Mouse (Mus musculus): ENCODE measurements around the gene Dgcr8. TPM values are rescaled to one million over a fixed set of nuclear protein-coding genes. Genes with fewer than 3 reads are reported as not detected.

Dgcr8 gene
- polyA plus RNA-seq, 1 experiment from 2014 or later, result 29.0 TPM

DNA sequence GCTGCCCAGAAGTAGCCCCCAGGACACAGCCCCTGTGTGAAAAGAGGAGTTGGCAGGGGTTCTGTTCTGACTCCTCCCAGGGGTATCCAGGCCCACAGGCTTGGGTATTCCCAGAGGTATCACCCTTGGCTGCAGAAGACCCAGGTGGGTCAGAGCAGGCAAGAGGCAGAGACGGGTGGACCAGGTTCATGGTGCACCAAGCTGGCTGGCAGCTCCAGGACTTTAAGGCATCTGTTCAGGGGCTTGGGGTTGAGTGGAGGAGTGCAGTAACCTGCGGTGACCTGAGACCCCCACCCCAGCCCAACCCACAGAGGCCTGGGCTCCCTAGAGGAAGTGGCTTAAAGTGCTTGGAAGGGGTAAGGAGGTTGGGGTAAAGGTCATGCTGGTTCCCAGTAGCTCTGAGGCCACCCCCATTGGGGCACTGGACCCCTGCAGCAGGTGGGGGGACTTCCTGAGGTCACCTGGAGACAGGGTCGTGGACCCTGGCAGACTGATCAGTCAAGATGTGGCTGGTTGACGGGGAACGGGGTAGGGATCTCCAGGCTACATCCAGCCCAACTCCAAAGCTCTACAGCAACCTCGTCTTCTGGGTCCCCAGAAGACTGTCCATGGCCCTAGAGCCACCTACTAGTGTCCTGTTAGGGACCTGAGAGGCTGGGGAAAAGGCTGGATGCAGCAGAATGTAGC, 68.0 kb downstream of the Dgcr8 start:
- ATAC-seq (replicated peaks; ENCODE audit: low FRiP score) (no peak), DNase-seq (ENCODE audit: low spot score) (no peak)
- Histone ChIP-seq H3K4me1 (replicated peaks; ENCODE audit: control insufficient read depth, insufficient read depth, low read length) (0 out of 2 replicates have a peak, but pooled peaks cover 4% of the 10 kb centered on the region), H3K36me3 (ENCODE audit: control insufficient read depth, insufficient read depth, low read length) (peaks cover 8% of the 10 kb centered on the region; the same call in 1 of the 2 replicates), H3K27me3 (replicated peaks; ENCODE audit: control insufficient read depth, insufficient read depth, low read length) (no peaks in the 10 kb centered on the region), H3K4me2 (no peak overlapping the region), H3K4me3 (ENCODE audit: low read depth, low read length) (no peak overlapping the region), H3K9ac (ENCODE audit: low read depth, low read length) (no peak overlapping the region), H3K27ac (ENCODE audit: low read depth, low read length) (no peak overlapping the region), H3K9me3 (ENCODE audit: control insufficient read depth, low read length) (no peaks in the 10 kb centered on the region)
- WGBS, result 74% methylated on average over 6 of the region's 6 CpGs

DNA sequence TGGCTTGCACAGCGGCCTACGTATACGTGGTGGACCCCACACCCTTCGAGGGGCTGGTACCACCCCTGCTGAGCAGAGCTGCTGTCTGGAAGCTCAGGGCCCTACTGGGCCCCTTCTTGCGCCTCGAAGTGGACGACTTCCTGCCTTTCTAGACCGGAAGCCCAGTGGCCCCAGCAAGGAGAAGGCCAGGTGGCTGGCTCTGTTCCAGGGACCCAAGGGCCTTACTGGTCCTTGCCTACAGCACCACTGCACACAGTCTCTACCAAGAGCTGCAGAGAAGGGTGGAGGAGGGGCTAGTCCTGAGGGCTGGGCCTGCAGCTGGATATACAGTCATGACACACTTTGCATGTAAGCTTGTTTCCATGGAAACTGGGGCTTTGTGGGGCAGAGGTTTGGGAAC, 69.0 kb downstream of the Dgcr8 start:
- Histone ChIP-seq H3K4me3 (ENCODE audit: low read depth, low read length) (no peak overlapping the region), H3K36me3 (ENCODE audit: control insufficient read depth, insufficient read depth, low read length) (peaks cover 8% of the 10 kb centered on the region; the same call in 1 of the 2 replicates), H3K4me2 (no peak overlapping the region), H3K9me3 (ENCODE audit: control insufficient read depth, low read length) (no peaks in the 10 kb centered on the region), H3K4me1 (replicated peaks; ENCODE audit: control insufficient read depth, insufficient read depth, low read length) (0 out of 2 replicates have a peak, but pooled peaks cover 4% of the 10 kb centered on the region), H3K27me3 (replicated peaks; ENCODE audit: control insufficient read depth, insufficient read depth, low read length) (no peaks in the 10 kb centered on the region), H3K27ac (ENCODE audit: low read depth, low read length) (no peak overlapping the region), H3K9ac (ENCODE audit: low read depth, low read length) (no peak overlapping the region)
- WGBS, result 53% methylated on average over 8 of the region's 8 CpGs
- DNase-seq (ENCODE audit: low spot score) (no peak), ATAC-seq (replicated peaks; ENCODE audit: low FRiP score) (peak; percentile 61)

DNA sequence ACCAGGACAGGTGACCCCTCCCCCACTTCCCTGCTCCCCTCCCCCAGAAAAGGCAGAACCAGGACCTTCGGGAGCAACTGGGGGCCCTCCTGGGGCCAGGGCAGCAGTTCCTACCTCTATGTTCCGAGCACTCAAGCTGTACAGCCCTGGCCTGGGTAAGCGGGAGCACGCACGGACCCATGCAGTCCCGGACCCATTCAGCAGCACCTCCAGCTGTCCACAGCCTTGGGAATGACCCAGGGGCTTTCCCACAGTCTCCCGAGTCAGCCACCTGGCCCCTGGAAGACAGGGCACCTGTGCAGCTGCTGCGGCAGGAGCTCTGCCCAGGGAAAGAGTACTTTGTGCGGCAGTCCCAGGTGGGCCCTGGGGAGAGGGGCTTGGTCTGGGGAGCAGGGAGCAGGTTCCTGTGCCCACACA, 70.5 kb downstream of the Dgcr8 start:
- Histone ChIP-seq H3K4me3 (ENCODE audit: low read depth, low read length) (no peak overlapping the region), H3K4me1 (replicated peaks; ENCODE audit: control insufficient read depth, insufficient read depth, low read length) (0 out of 2 replicates have a peak, but pooled peaks cover 4% of the 10 kb centered on the region), H3K4me2 (no peak overlapping the region), H3K9me3 (ENCODE audit: control insufficient read depth, low read length) (no peaks in the 10 kb centered on the region), H3K36me3 (ENCODE audit: control insufficient read depth, insufficient read depth, low read length) (0 out of 2 replicates have a peak, but pooled peaks cover 3% of the 10 kb centered on the region), H3K9ac (ENCODE audit: low read depth, low read length) (no peak overlapping the region), H3K27me3 (replicated peaks; ENCODE audit: control insufficient read depth, insufficient read depth, low read length) (no peaks in the 10 kb centered on the region), H3K27ac (ENCODE audit: low read depth, low read length) (no peak overlapping the region)
- DNase-seq (ENCODE audit: low spot score) (no peak), ATAC-seq (replicated peaks; ENCODE audit: low FRiP score) (no peak)
- 77% methylated on average over 9 of the region's 9 CpGs for WGBS

DNA sequence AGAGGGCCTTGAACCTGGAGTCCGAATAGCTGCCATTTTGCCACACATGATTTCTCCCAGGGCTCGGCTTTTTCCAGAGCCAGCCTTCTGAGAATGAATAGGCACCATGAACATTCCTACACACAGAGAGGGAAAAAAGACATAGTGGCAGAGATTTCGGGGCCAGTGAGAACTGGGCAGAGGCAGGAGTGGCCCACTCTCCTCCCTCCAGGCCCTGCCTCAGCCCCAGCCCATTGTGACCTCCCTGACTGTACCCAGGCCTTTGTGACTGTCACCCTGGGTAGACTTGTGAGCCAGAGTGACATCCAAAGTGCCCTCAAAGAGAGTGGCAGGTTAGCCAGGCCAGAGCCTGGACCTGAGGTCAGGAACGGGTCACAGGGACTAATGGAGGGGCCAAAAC, 71.5 kb downstream of the Dgcr8 start, which contains the start of gene Ccdc188:
Gene Ccdc188, plus strand, starts transcription at position 301 of the 400 bp plus-strand sequence.
- ATAC-seq (replicated peaks; ENCODE audit: low FRiP score) (no peak), DNase-seq (ENCODE audit: low spot score) (no peak)
- Histone ChIP-seq H3K36me3 (ENCODE audit: control insufficient read depth, insufficient read depth, low read length) (0 out of 2 replicates have a peak, but pooled peaks cover under 1% of the 10 kb centered on the region), H3K9me3 (ENCODE audit: control insufficient read depth, low read length) (no peaks in the 10 kb centered on the region), H3K4me1 (replicated peaks; ENCODE audit: control insufficient read depth, insufficient read depth, low read length) (0 out of 2 replicates have a peak, but pooled peaks cover 4% of the 10 kb centered on the region), H3K4me3 (ENCODE audit: low read depth, low read length) (no peak within 1 kb of the TSS), H3K27me3 (replicated peaks; ENCODE audit: control insufficient read depth, insufficient read depth, low read length) (no peaks in the 10 kb centered on the region), H3K4me2 (no peak within 1 kb of the TSS), H3K9ac (ENCODE audit: low read depth, low read length) (no peak within 1 kb of the TSS), H3K27ac (ENCODE audit: low read depth, low read length) (no peak within 1 kb of the TSS)
- WGBS, result 86% methylated on average over 4 of the region's 4 CpGs

DNA sequence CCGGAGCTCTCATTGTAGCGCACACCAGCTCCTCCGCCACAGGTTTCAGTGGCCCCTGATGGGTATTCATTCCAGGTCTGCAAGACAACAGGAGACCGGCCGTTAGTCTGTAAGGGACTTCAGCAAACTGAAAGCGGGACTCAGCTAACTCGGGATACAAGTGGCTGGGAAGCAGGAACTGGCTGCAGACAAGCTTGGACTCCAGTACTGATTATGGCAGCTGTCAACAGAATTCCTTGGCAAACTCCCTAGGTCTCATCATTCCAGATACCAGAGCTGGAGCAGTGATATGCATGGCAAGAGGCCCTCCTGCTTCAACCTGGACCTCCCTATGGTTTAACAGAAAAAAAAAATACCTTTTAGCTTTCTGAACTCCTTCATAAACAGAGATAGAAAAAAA, 74.2 kb downstream of the Dgcr8 start:
- DNase-seq (ENCODE audit: low spot score) (no peak), ATAC-seq (replicated peaks; ENCODE audit: low FRiP score) (no peak)
- no peaks in the 10 kb centered on the region for H3K36me3 ChIP-seq (ENCODE audit: control insufficient read depth, insufficient read depth, low read length)
- no peak overlapping the region for H3K9ac ChIP-seq (ENCODE audit: low read depth, low read length)
- 79% methylated on average over 7 of the region's 7 CpGs for WGBS
- H3K4me3 ChIP-seq (ENCODE audit: low read depth, low read length), result no peak overlapping the region
- H3K27me3 ChIP-seq (replicated peaks; ENCODE audit: control insufficient read depth, insufficient read depth, low read length), result no peaks in the 10 kb centered on the region
- H3K9me3 ChIP-seq (ENCODE audit: control insufficient read depth, low read length), result no peaks in the 10 kb centered on the region
- no peak overlapping the region for H3K27ac ChIP-seq (ENCODE audit: low read depth, low read length)
- no peak overlapping the region for H3K4me2 ChIP-seq
- 0 out of 2 replicates have a peak, but pooled peaks cover 3% of the 10 kb centered on the region for H3K4me1 ChIP-seq (replicated peaks; ENCODE audit: control insufficient read depth, insufficient read depth, low read length)

DNA sequence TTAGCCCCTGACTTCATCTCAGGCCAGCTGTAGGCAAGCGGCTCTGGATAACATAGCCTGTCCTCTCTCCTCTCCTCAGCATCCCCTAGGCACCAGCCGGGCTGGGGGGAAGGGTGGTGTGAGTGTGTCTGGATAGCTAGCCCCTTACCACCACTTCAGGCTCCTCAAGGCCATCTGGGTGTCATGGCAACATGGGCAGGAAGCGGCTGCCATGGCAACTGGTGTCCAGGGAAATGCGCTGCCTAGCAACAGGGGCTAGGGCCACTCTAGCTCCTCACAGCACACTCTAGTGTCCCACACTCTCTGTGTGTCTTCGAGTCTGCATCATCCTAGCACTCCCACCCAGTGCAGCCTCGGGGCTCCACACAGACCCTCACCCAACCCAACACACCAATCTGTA, 75.4 kb downstream of the Dgcr8 start:
- DNase-seq (ENCODE audit: low spot score) (no peak), ATAC-seq (replicated peaks; ENCODE audit: low FRiP score) (no peak)
- no peak overlapping the region for H3K27ac ChIP-seq (ENCODE audit: low read depth, low read length)
- H3K27me3 ChIP-seq (replicated peaks; ENCODE audit: control insufficient read depth, insufficient read depth, low read length), result no peaks in the 10 kb centered on the region
- WGBS, result 62% methylated on average over 6 of the region's 6 CpGs
- H3K4me3 ChIP-seq (ENCODE audit: low read depth, low read length), result no peak overlapping the region
- no peak overlapping the region for H3K4me2 ChIP-seq
- no peaks in the 10 kb centered on the region for H3K9me3 ChIP-seq (ENCODE audit: control insufficient read depth, low read length)
- no peak overlapping the region for H3K9ac ChIP-seq (ENCODE audit: low read depth, low read length)
- no peaks in the 10 kb centered on the region for H3K4me1 ChIP-seq (replicated peaks; ENCODE audit: control insufficient read depth, insufficient read depth, low read length)
- no peaks in the 10 kb centered on the region for H3K36me3 ChIP-seq (ENCODE audit: control insufficient read depth, insufficient read depth, low read length)

DNA sequence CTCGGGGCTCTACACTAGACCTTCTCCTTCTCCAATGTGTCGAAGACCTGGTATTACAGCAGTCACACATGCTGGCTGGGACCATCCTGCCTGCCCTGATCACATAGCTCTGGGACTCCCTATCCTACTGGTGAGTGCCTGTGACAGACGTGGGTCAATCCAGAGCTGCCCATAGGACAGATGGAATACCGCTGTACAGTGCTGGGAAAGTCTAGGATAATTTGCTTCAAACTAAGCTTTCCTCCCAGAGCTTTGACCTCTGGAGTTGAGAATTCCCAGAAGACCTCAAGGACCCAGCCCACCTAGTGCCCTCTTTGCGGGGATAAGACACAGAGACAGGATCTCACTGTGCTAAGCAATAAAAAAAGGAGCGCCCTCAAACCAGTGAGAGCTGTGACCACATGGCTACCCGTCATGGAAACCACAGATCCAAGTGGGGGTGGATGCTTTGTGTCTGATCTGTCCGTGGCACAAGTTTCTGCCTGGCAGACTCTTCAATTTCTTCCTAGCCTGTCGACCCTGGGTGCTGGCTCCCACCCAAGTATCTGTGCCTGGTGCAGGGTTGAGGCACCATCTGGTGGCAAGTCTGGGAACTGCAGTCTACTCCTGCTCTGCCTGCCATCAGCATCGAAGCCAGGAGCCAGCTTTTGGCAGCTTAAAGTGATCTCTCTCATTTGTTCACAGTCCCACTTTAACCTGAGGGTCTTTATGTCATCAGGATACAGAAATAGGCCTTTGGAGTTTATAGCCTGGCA, 77.5 kb downstream of the Dgcr8 start:
- Histone ChIP-seq H3K4me3 (ENCODE audit: low read depth, low read length) (no peak overlapping the region), H3K9me3 (ENCODE audit: control insufficient read depth, low read length) (no peaks in the 10 kb centered on the region), H3K4me2 (no peak overlapping the region), H3K4me1 (replicated peaks; ENCODE audit: control insufficient read depth, insufficient read depth, low read length) (no peaks in the 10 kb centered on the region), H3K9ac (ENCODE audit: low read depth, low read length) (no peak overlapping the region), H3K27ac (ENCODE audit: low read depth, low read length) (no peak overlapping the region), H3K27me3 (replicated peaks; ENCODE audit: control insufficient read depth, insufficient read depth, low read length) (no peaks in the 10 kb centered on the region), H3K36me3 (ENCODE audit: control insufficient read depth, insufficient read depth, low read length) (no peaks in the 10 kb centered on the region)
- WGBS, result 39% methylated on average over 10 of the region's 10 CpGs
- peak; percentile 17 for ATAC-seq (replicated peaks; ENCODE audit: low FRiP score)
- peak; percentile 77 for DNase-seq (ENCODE audit: low spot score)

DNA sequence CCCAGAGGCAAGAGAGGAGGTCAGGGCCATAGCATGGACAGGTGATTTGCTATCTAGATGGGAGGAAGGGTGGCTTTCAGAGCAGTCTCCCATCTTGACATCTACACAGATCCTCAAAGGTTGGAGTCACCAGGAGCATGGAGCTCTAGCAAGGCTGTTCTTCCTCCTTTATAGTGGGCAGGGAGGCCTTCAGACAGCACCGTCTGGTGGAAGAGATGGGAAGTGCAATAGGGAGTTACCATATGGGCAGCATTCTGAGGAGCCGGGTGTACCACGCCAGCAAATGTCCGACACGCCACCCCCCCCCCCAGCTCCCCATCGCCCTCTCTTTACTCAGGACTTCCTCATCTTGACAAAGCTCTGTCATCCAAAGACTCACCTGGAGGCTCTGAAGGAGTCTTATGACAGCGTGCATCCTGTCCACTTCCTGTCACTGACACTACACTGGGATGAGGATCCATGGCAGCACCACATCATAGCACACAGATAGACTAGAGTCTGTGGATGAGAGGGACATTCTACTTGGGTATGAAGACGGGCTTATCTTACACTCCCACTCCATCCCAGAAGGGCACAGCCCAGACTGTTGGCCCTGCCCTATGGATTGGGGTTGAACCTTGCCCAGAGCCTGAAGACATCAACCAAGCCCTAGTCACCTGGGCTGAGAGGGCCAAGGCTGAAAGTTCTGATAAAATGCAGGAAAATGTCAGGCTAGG, 78.2 kb downstream of the Dgcr8 start:
- no peak overlapping the region for H3K4me3 ChIP-seq (ENCODE audit: low read depth, low read length)
- H3K27ac ChIP-seq (ENCODE audit: low read depth, low read length), result no peak overlapping the region
- no peak overlapping the region for H3K4me2 ChIP-seq
- 18% methylated on average over 8 of the region's 8 CpGs for WGBS
- no peaks in the 10 kb centered on the region for H3K36me3 ChIP-seq (ENCODE audit: control insufficient read depth, insufficient read depth, low read length)
- ATAC-seq (replicated peaks; ENCODE audit: low FRiP score) (peak; percentile 35; the same call in 1 of the 2 replicates), DNase-seq (ENCODE audit: low spot score) (peak; percentile 44)
- H3K4me1 ChIP-seq (replicated peaks; ENCODE audit: control insufficient read depth, insufficient read depth, low read length), result no peaks in the 10 kb centered on the region
- H3K9ac ChIP-seq (ENCODE audit: low read depth, low read length), result no peak overlapping the region
- no peaks in the 10 kb centered on the region for H3K27me3 ChIP-seq (replicated peaks; ENCODE audit: control insufficient read depth, insufficient read depth, low read length)
- H3K9me3 ChIP-seq (ENCODE audit: control insufficient read depth, low read length), result no peaks in the 10 kb centered on the region
